In genomic region chr2:157049831-157050243, GRCm38 (mm10) we compare ENCODE assay signal across 9 mouse cellular contexts. TPM values are rescaled to one million over a fixed set of nuclear protein-coding genes. Genes with fewer than 3 reads are reported as not detected.
DNase-seq lines count a peak whose midpoint lies in the region; ATAC-seq and TF ChIP-seq lines count a peak whose summit lies in the region.
"Had no signal": no experiment of that assay in that cellular context is flagged by ENCODE, and none has a peak within 500 bp of the region (broad histone marks: within the 10 kb centered on the region; RNA-seq: fewer than 3 reads in every experiment).

No protein-coding gene starts in this region.

- intact Hi-C loops in heart, adult 2 months (cut with DNase I), result no loop called here

- H3K79me2 ChIP-seq in heart, adult 2 months (replicated peaks; ENCODE audit: control insufficient read depth, insufficient read depth, low read length), result peaks cover 2% of the 10 kb centered on the region

- H3K9me3 ChIP-seq in lung, postnatal 0 days (ENCODE audit: low read length), result no peaks in the 10 kb centered on the region
- no peaks in the 10 kb centered on the region for H3K9me3 ChIP-seq in hindbrain, embryonic 11.5 days (ENCODE audit: control insufficient read depth, low read length)
- no peaks in the 10 kb centered on the region for H3K9me3 ChIP-seq in midbrain, embryonic 11.5 days (ENCODE audit: control insufficient read depth, low read length)
- peaks cover 4% of the 10 kb centered on the region; the same call in 1 of the 2 replicates for H3K9me3 ChIP-seq in kidney, embryonic 14.5 days (ENCODE audit: control insufficient read depth, low read length)

- H3K4me1 ChIP-seq in lung, postnatal 0 days (ENCODE audit: insufficient read depth, low read depth, low read length), result peaks cover 8% of the 10 kb centered on the region; the same call in 1 of the 2 replicates
- peaks cover 4% of the 10 kb centered on the region; the same call in 1 of the 2 replicates for H3K4me1 ChIP-seq in hindbrain, embryonic 11.5 days (replicated peaks; ENCODE audit: control insufficient read depth, insufficient read depth, low read length)
- H3K4me1 ChIP-seq in midbrain, embryonic 11.5 days (ENCODE audit: control insufficient read depth, insufficient read depth, low read length), result peaks cover 12% of the 10 kb centered on the region
- H3K4me1 ChIP-seq in heart, adult 2 months (ENCODE audit: control insufficient read depth, insufficient read depth, low read length), result peaks cover 2% of the 10 kb centered on the region; the same call in 1 of the 2 replicates
- H3K4me1 ChIP-seq in kidney, embryonic 14.5 days (ENCODE audit: control insufficient read depth, insufficient read depth, low read length), result no peaks in the 10 kb centered on the region

- peak; percentile 4; the same call in 1 of the 2 replicates for ATAC-seq in lung, postnatal 0 days
- ATAC-seq in hindbrain, embryonic 11.5 days (ENCODE audit: low FRiP score), result peak; percentile 89
- peak; percentile 89; the same call in 1 of the 2 replicates for ATAC-seq in midbrain, embryonic 11.5 days (ENCODE audit: low FRiP score)
- no peak for ATAC-seq in kidney, embryonic 14.5 days (ENCODE audit: low FRiP score, low TSS enrichment)

- TF ChIP-seq CTCF in lung, postnatal 0 days (IDR thresholded peaks at IDR 0.05), result no peak
- no peak for TF ChIP-seq CTCF in heart, adult 2 months (IDR thresholded peaks at IDR 0.05)

- no peak overlapping the region for H3K9ac ChIP-seq in lung, postnatal 0 days (replicated peaks; ENCODE audit: low read depth)
- H3K9ac ChIP-seq in hindbrain, embryonic 11.5 days (ENCODE audit: low read depth, low read length), result no peak overlapping the region
- peak overlapping the region; percentile 6; the same call in 1 of the 2 replicates for H3K9ac ChIP-seq in midbrain, embryonic 11.5 days (ENCODE audit: low read length)
- H3K9ac ChIP-seq in heart, adult 2 months (ENCODE audit: low read depth, low read length), result no peak overlapping the region
- H3K9ac ChIP-seq in kidney, embryonic 14.5 days (ENCODE audit: low read depth, low read length), result no peak overlapping the region

- no peak for TF ChIP-seq EP300 in lung, postnatal 0 days (IDR thresholded peaks at IDR 0.05)
- no peak for TF ChIP-seq EP300 in heart, adult 2 months (IDR thresholded peaks at IDR 0.05; ENCODE audit: insufficient read depth, low read depth, low read length)

- peak; percentile 44 for DNase-seq in lung, postnatal 0 days (ENCODE audit: low spot score)
- no peak for DNase-seq in lung, adult 18-20 months
- DNase-seq in hindbrain, embryonic 11.5 days (ENCODE audit: low spot score), result peak; percentile 64
- no peak for DNase-seq in midbrain, embryonic 11.5 days (ENCODE audit: low spot score, missing footprints)
- peak; percentile 59 for DNase-seq in right cerebral cortex, postnatal 4 days
- no peak for DNase-seq in ovary, postnatal 36 days (ENCODE audit: low spot score)
- DNase-seq in heart, adult 2 months, result no peak

- H3K36me3 ChIP-seq in lung, postnatal 0 days (ENCODE audit: insufficient read depth, low read length), result 0 out of 2 replicates have a peak, but pooled peaks cover under 1% of the 10 kb centered on the region
- H3K36me3 ChIP-seq in hindbrain, embryonic 11.5 days (ENCODE audit: control insufficient read depth, insufficient read depth, low read length), result peaks cover 11% of the 10 kb centered on the region
- peaks cover 33% of the 10 kb centered on the region for H3K36me3 ChIP-seq in midbrain, embryonic 11.5 days (ENCODE audit: control insufficient read depth, insufficient read depth, low read length)
- no peaks in the 10 kb centered on the region for H3K36me3 ChIP-seq in heart, adult 2 months (ENCODE audit: control insufficient read depth, insufficient read depth, low read length)
- H3K36me3 ChIP-seq in kidney, embryonic 14.5 days (ENCODE audit: control insufficient read depth, insufficient read depth, low read length), result peaks cover 69% of the 10 kb centered on the region

- H3K27me3 ChIP-seq in lung, postnatal 0 days (replicated peaks; ENCODE audit: insufficient read depth, low read length), result no peaks in the 10 kb centered on the region
- no peaks in the 10 kb centered on the region for H3K27me3 ChIP-seq in hindbrain, embryonic 11.5 days (ENCODE audit: control insufficient read depth, insufficient read depth, low read length)
- H3K27me3 ChIP-seq in midbrain, embryonic 11.5 days (ENCODE audit: control insufficient read depth, insufficient read depth, low read length), result no peaks in the 10 kb centered on the region
- no peaks in the 10 kb centered on the region for H3K27me3 ChIP-seq in heart, adult 2 months (ENCODE audit: control insufficient read depth, insufficient read depth, low read length)
- H3K27me3 ChIP-seq in kidney, embryonic 14.5 days (ENCODE audit: control insufficient read depth, insufficient read depth, low read length), result no peaks in the 10 kb centered on the region

- no peak overlapping the region for H3K4me3 ChIP-seq in lung, postnatal 0 days (ENCODE audit: low read depth, low read length)
- no peak overlapping the region for H3K4me3 ChIP-seq in hindbrain, embryonic 11.5 days (ENCODE audit: low read depth, low read length)
- H3K4me3 ChIP-seq in midbrain, embryonic 11.5 days (ENCODE audit: low read depth, low read length), result no peak overlapping the region
- no peak overlapping the region for H3K4me3 ChIP-seq in heart, adult 2 months
- H3K4me3 ChIP-seq in kidney, embryonic 14.5 days (ENCODE audit: low read length), result no peak overlapping the region

- WGBS in lung, postnatal 0 days, result 53% methylated on average over 6 of the region's 8 CpGs
- 51% methylated on average over 8 of the region's 8 CpGs for WGBS in hindbrain, embryonic 11.5 days
- WGBS in midbrain, embryonic 11.5 days, result 63% methylated on average over 8 of the region's 8 CpGs
- whole genome bisulfite sequencing in heart, adult 2 months, result 57% methylated on average over 8 of the region's 8 CpGs
- WGBS in kidney, embryonic 14.5 days, result 72% methylated on average over 8 of the region's 8 CpGs

- H3K4me2 ChIP-seq in lung, postnatal 0 days (replicated peaks; ENCODE audit: low read depth, low read length), result no peak overlapping the region
- no peak overlapping the region for H3K4me2 ChIP-seq in hindbrain, embryonic 11.5 days (replicated peaks; ENCODE audit: low read depth, low read length)
- H3K4me2 ChIP-seq in midbrain, embryonic 11.5 days, result no peak overlapping the region
- H3K4me2 ChIP-seq in kidney, embryonic 14.5 days (replicated peaks; ENCODE audit: low read depth, low read length), result no peak overlapping the region

- TF ChIP-seq POLR2A in heart, adult 2 months (IDR thresholded peaks at IDR 0.05; ENCODE audit: insufficient read depth, low read depth, low read length), result no peak

- 0 out of 2 replicates have a peak overlapping the region, but pooled peaks have one; percentile 5 for H3K27ac ChIP-seq in lung, postnatal 0 days (ENCODE audit: low read length)
- peak overlapping the region; percentile 73 for H3K27ac ChIP-seq in hindbrain, embryonic 11.5 days (ENCODE audit: low read depth, low read length)
- H3K27ac ChIP-seq in midbrain, embryonic 11.5 days (ENCODE audit: low read depth, low read length), result peak overlapping the region; percentile 67
- no peak overlapping the region for H3K27ac ChIP-seq in heart, adult 2 months
- no peak overlapping the region for H3K27ac ChIP-seq in kidney, embryonic 14.5 days (ENCODE audit: low read depth, low read length)

RNA-seq across cellular contexts. Expression of gene Soga1, which starts 29.2 kb away (rescaled TPM):
- 2.5 and 3.1 TPM in 2 replicates for polyA plus RNA-seq in lung, postnatal 0 days (2015; fragmentation: Nextera tagmentation; extraction: Ambion mirVana)
- 7.2 and 9.8 TPM in 2 replicates for polyA plus RNA-seq in hindbrain, embryonic 11.5 days (2014; fragmentation: Nextera tagmentation; extraction: Ambion mirVana)
- polyA plus RNA-seq in midbrain, embryonic 11.5 days (2014; fragmentation: Nextera tagmentation; extraction: Ambion mirVana), result 5.2 and 6.0 TPM in 2 replicates
- total RNA-seq in heart, adult 2 months (2021), result 10 to 100 TPM; 10.0 to 11.7 TPM
- polyA plus RNA-seq in heart, adult 2 months (2012; rRNA removed), result 4.8 and 6.6 TPM in 2 replicates
- polyA plus RNA-seq in kidney, embryonic 14.5 days (2014; fragmentation: Nextera tagmentation; extraction: Ambion mirVana), result 6.3 and 6.4 TPM in 2 replicates

RNA-seq across cellular contexts. Expression of gene Tldc2, which starts 37.0 kb away (rescaled TPM):
- not detected in 2 replicates for polyA plus RNA-seq in lung, postnatal 0 days (2015; fragmentation: Nextera tagmentation; extraction: Ambion mirVana)
- polyA plus RNA-seq in hindbrain, embryonic 11.5 days (2014; fragmentation: Nextera tagmentation; extraction: Ambion mirVana), result not detected in 2 replicates
- polyA plus RNA-seq in midbrain, embryonic 11.5 days (2014; fragmentation: Nextera tagmentation; extraction: Ambion mirVana), result not detected in 2 replicates
- total RNA-seq in heart, adult 2 months (2021), result not detected
- polyA plus RNA-seq in heart, adult 2 months (2012; rRNA removed), result not detected in 2 replicates
- polyA plus RNA-seq in kidney, embryonic 14.5 days (2014; fragmentation: Nextera tagmentation; extraction: Ambion mirVana), result 0.38 TPM in 1 of 2 replicates, not detected in the other
- polyA plus RNA-seq: liver, embryonic 16.5 days had no signal

RNA-seq across cellular contexts. Expression of gene Dsn1, which starts 42.9 kb away (rescaled TPM):
- polyA plus RNA-seq in lung, postnatal 0 days (2015; fragmentation: Nextera tagmentation; extraction: Ambion mirVana), result 7.2 and 9.5 TPM in 2 replicates
- polyA plus RNA-seq in hindbrain, embryonic 11.5 days (2014; fragmentation: Nextera tagmentation; extraction: Ambion mirVana), result 42.1 and 44.7 TPM in 2 replicates
- polyA plus RNA-seq in midbrain, embryonic 11.5 days (2014; fragmentation: Nextera tagmentation; extraction: Ambion mirVana), result 51.4 and 56.9 TPM in 2 replicates
- total RNA-seq in heart, adult 2 months (2021), result 1 to 10 TPM; 1.3 to 1.8 TPM
- 0.70 and 2.0 TPM in 2 replicates for polyA plus RNA-seq in heart, adult 2 months (2012; rRNA removed)
- 30.8 and 43.8 TPM in 2 replicates for polyA plus RNA-seq in kidney, embryonic 14.5 days (2014; fragmentation: Nextera tagmentation; extraction: Ambion mirVana)

RNA-seq across cellular contexts. Expression of gene Ndrg3, which starts 58.0 kb away (rescaled TPM):
- 22.8 and 25.4 TPM in 2 replicates for polyA plus RNA-seq in lung, postnatal 0 days (2015; fragmentation: Nextera tagmentation; extraction: Ambion mirVana)
- 48.2 and 50.2 TPM in 2 replicates for polyA plus RNA-seq in hindbrain, embryonic 11.5 days (2014; fragmentation: Nextera tagmentation; extraction: Ambion mirVana)
- polyA plus RNA-seq in midbrain, embryonic 11.5 days (2014; fragmentation: Nextera tagmentation; extraction: Ambion mirVana), result 48.1 and 48.2 TPM in 2 replicates
- 10 to 100 TPM; 19.8 to 23.6 TPM for total RNA-seq in heart, adult 2 months (2021)
- 21.5 and 33.5 TPM in 2 replicates for polyA plus RNA-seq in heart, adult 2 months (2012; rRNA removed)
- 31.9 and 44.1 TPM in 2 replicates for polyA plus RNA-seq in kidney, embryonic 14.5 days (2014; fragmentation: Nextera tagmentation; extraction: Ambion mirVana)

Comparison
In these comparisons a context has a peak if more than half of its experiments do, and no peak if none do; other contexts are left out.
1. DNase-seq: peak in lung, postnatal 0 days (single experiment), hindbrain, embryonic 11.5 days (single experiment) and right cerebral cortex, postnatal 4 days (single experiment); none in lung, adult 18-20 months (0 of 2), midbrain, embryonic 11.5 days (single experiment), ovary, postnatal 36 days (single experiment) and heart, adult 2 months (0 of 2).
2. H3K27ac ChIP-seq: peak in lung, postnatal 0 days (single experiment), hindbrain, embryonic 11.5 days (single experiment) and midbrain, embryonic 11.5 days (single experiment); none in heart, adult 2 months (single experiment) and kidney, embryonic 14.5 days (single experiment).